Mouse (Mus musculus): ENCODE data around the gene Gadd45gip1. TPM values are rescaled to one million over a fixed set of nuclear protein-coding genes. Genes with fewer than 3 reads are reported as not detected.
A peak's percentile ranks its signal among the peaks of the same experiment; 100 is the strongest.

The Gadd45gip1 gene
- polyA plus RNA-seq, 1 experiment from 2014 or later, result 49.9 TPM

DNA sequence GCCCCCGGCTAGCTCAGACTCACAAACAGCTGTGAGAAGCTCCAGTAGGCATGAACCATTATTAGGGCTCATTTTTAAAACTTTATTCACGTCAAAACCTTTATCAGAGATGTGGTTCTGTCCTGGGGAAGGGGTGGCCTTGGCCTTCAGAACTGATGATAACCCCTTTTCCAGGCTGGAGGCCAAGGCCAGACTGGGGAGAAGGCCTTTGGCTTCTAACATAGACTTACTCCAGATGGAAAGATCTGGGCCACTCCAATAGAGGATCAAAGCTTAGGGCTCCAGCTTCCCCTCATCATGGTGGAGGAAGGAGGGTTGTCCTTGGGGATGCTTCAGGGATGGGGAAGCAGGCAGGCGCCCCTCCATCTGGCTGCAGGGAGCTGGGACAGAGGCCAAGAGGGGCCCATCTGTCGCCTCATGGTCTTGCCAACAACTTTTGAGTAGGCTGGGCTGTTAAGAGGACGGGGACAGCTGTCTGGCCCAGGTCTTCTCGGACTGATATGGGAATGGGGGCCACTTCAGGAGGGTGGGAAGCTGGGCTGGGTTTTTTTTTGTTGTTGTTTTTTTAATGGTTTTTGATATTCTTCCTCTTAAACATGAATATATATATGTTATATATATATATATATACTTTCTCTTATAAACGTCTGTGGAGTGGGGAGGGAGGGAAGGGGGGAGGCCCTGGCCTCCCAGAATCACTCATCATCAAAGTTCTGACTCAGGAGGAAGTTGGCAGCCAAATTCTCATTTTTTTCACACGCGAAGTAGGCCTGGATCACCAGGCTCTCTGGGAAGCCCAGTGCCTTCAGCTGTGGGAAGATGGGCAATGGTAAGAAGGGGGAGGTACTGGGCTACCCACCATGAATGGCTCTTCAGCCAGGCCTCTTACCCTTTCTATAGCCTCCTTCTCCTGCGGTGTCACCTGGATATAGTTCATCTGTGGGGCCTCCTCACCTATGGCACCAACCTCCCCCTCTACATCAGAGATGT lies 3.8 kb downstream of the Gadd45gip1 start:
- Histone ChIP-seq H3K27me3 (ENCODE audit: control insufficient read depth, insufficient read depth, low read length) (no peaks in the 10 kb centered on the region), H3K4me2 (ENCODE audit: low read length) (no peak overlapping the region), H3K9me3 (ENCODE audit: control insufficient read depth, low read length) (no peaks in the 10 kb centered on the region), H3K4me3 (ENCODE audit: control insufficient read depth in 1 of 2, insufficient read depth in 1 of 2, low read depth in 1 of 2, low read length in 2 of 2) (no peak overlapping the region), H3K9ac (ENCODE audit: low read length) (no peak overlapping the region; the same call in 1 of the 2 replicates), H3K27ac (replicated peaks in 1 of 2; ENCODE audit: control insufficient read depth in 1 of 2, insufficient read depth in 1 of 2, low read depth in 2 of 2, low read length in 2 of 2) (peak overlapping the region; percentile 11 to 24; a peak in 1 of 4 replicates), H3K36me3 (ENCODE audit: control insufficient read depth, insufficient read depth, low read length) (peaks cover 57% of the 10 kb centered on the region), H3K4me1 (ENCODE audit: control insufficient read depth in 2 of 2, insufficient read depth in 2 of 2, low read length in 2 of 2) (peaks cover 10 to 29% of the 10 kb centered on the region in 2 experiments)
- 57% methylated on average over 10 of the region's 10 CpGs for WGBS
- peak; percentile 27; the same call in 1 of the 2 replicates for ATAC-seq (ENCODE audit: insufficient number of reproducible peaks, insufficient read depth, low FRiP score, low read depth)

DNA sequence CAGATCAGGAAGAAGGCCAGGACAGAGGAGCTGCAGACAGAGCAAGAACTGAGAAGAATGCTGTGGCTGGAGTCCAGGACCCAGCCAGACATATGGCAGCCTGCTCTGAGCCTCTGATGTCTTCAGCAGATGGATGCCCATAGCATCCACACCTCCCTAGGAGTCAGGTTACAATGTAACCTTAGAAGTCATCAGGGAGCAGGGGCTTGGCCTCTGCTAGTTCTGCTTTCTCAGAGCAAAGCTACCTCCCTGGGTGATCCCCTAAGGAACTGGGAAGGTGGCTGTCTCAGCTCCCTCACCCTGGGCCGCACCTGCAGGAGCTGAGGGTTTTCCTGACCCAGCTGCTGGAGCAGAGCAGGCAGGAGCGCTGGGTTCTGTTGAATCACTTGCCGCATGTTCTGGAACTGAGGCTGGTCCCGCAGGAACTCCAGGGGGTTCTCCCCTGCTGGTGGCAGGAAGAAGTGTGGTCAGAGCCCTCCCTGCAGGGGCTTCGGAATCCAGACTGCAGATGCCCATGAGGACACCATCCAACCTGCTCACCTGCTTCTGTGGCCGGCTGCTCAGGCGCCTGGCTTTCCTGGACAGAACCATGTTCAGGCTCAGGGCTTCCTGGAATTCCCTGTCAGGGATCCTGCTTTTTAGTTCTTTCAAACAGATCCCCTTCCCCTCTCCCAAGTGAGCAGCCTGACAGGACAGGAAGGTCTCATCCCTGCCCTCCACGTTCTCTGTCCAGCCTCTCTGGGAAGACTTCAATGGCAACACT lies 6.0 kb downstream of the Gadd45gip1 start:
- H3K4me1 ChIP-seq (ENCODE audit: control insufficient read depth in 2 of 2, insufficient read depth in 2 of 2, low read length in 2 of 2), result peaks cover 10 to 29% of the 10 kb centered on the region in 2 experiments
- H3K27me3 ChIP-seq (ENCODE audit: control insufficient read depth, insufficient read depth, low read length), result no peaks in the 10 kb centered on the region
- H3K4me3 ChIP-seq (ENCODE audit: control insufficient read depth in 1 of 2, insufficient read depth in 1 of 2, low read depth in 1 of 2, low read length in 2 of 2), result no peak overlapping the region
- H3K4me2 ChIP-seq (ENCODE audit: low read length), result no peak overlapping the region
- peaks cover 71% of the 10 kb centered on the region for H3K36me3 ChIP-seq (ENCODE audit: control insufficient read depth, insufficient read depth, low read length)
- H3K9ac ChIP-seq (ENCODE audit: low read length), result no peak overlapping the region
- WGBS, result 60% methylated on average over 8 of the region's 8 CpGs
- H3K9me3 ChIP-seq (ENCODE audit: control insufficient read depth, low read length), result no peaks in the 10 kb centered on the region
- H3K27ac ChIP-seq (replicated peaks in 1 of 2; ENCODE audit: control insufficient read depth in 1 of 2, insufficient read depth in 1 of 2, low read depth in 2 of 2, low read length in 2 of 2), result no peak overlapping the region
- ATAC-seq (ENCODE audit: insufficient number of reproducible peaks, insufficient read depth, low FRiP score, low read depth), result no peak

DNA sequence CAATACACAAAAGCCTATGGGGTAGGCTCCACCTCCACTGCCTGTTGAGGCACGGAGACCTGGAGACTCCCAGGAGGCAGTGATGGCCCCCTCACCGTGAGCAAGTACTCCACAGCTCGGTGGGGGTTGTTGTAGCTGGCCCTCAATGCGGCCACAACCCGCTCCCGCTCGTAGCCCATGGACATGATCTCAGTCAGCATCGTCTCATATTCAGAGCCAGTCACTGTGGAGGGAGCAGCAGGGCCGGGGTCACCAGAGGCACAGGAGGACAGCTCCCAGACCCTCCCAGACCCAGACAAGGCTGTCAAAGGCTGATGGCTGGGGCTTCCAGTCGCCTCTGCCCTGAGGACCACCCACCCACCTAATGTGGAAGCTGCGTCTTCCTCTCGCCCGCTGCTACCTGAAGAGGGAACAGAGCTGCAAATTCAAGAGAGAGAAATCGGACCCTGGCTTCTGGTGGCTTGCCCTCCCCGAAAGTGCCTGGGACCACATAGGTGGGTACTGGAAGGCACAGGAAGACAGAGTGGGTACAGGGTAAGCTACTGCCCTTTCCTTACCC lies 6.7 kb downstream of the Gadd45gip1 start:
- Histone ChIP-seq H3K4me3 (ENCODE audit: control insufficient read depth in 1 of 2, insufficient read depth in 1 of 2, low read depth in 1 of 2, low read length in 2 of 2) (no peak overlapping the region), H3K27me3 (ENCODE audit: control insufficient read depth, insufficient read depth, low read length) (no peaks in the 10 kb centered on the region), H3K9ac (ENCODE audit: low read length) (no peak overlapping the region), H3K36me3 (ENCODE audit: control insufficient read depth, insufficient read depth, low read length) (peaks cover 78% of the 10 kb centered on the region), H3K27ac (replicated peaks in 1 of 2; ENCODE audit: control insufficient read depth in 1 of 2, insufficient read depth in 1 of 2, low read depth in 2 of 2, low read length in 2 of 2) (no peak overlapping the region), H3K4me1 (ENCODE audit: control insufficient read depth in 2 of 2, insufficient read depth in 2 of 2, low read length in 2 of 2) (peaks cover 10 to 25% of the 10 kb centered on the region in 2 experiments), H3K9me3 (ENCODE audit: control insufficient read depth, low read length) (no peaks in the 10 kb centered on the region), H3K4me2 (ENCODE audit: low read length) (no peak overlapping the region)
- no peak for ATAC-seq (ENCODE audit: insufficient number of reproducible peaks, insufficient read depth, low FRiP score, low read depth)
- 84% methylated on average over 15 of the region's 15 CpGs for WGBS

DNA sequence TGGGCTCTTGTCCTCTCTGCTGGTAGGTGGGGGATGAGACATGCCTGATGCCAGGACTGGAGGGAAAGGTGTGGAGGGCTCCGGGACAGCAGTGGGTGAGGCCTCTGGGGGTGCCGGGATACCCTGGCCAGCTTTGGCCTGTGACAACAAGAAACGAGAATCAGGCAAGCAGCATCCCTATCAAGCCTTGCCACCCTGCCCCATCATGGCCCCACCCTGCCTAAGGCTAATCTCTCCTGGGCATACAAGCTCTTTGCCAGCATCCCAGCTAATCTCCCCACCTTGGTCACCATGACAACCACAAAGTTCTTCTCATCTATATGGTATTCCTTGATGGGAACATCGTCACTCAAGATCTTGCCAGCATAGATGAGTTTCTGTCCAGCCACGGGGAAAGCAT lies 7.2 kb downstream of the Gadd45gip1 start:
- 86% methylated on average over 5 of the region's 5 CpGs for WGBS
- no peak overlapping the region for H3K4me3 ChIP-seq (ENCODE audit: control insufficient read depth in 1 of 2, insufficient read depth in 1 of 2, low read depth in 1 of 2, low read length in 2 of 2)
- H3K4me1 ChIP-seq (ENCODE audit: control insufficient read depth in 2 of 2, insufficient read depth in 2 of 2, low read length in 2 of 2), result peaks cover 10 to 28% of the 10 kb centered on the region in 2 experiments
- H3K9ac ChIP-seq (ENCODE audit: low read length), result no peak overlapping the region
- no peak overlapping the region for H3K4me2 ChIP-seq (ENCODE audit: low read length)
- H3K36me3 ChIP-seq (ENCODE audit: control insufficient read depth, insufficient read depth, low read length), result peaks cover 83% of the 10 kb centered on the region
- no peaks in the 10 kb centered on the region for H3K9me3 ChIP-seq (ENCODE audit: control insufficient read depth, low read length)
- no peak for ATAC-seq (ENCODE audit: insufficient number of reproducible peaks, insufficient read depth, low FRiP score, low read depth)
- no peaks in the 10 kb centered on the region for H3K27me3 ChIP-seq (ENCODE audit: control insufficient read depth, insufficient read depth, low read length)
- no peak overlapping the region for H3K27ac ChIP-seq (replicated peaks in 1 of 2; ENCODE audit: control insufficient read depth in 1 of 2, insufficient read depth in 1 of 2, low read depth in 2 of 2, low read length in 2 of 2)

DNA sequence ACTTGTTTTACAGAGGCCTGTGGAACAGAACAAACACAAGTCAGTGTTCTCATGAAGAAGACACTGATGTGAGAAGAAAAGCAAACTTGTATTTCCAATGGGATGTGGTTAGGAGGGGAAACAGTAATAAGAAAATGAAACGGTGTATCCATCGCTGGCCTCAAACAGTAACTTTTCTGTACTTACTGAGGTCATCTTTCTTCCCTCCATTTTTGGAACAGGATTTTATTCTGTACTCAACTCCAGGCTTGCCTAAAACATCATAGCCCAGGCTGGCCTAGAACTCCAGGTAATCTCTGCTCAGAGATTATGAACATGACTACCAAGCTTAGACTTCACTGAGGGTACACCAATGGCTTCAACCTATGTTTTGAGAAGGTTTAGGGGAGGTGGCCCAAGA lies 8.1 kb downstream of the Gadd45gip1 start:
- peaks cover 83% of the 10 kb centered on the region for H3K36me3 ChIP-seq (ENCODE audit: control insufficient read depth, insufficient read depth, low read length)
- H3K9ac ChIP-seq (ENCODE audit: low read length), result peak overlapping the region; percentile 86
- H3K4me2 ChIP-seq (ENCODE audit: low read length), result peak overlapping the region; percentile 72
- no peak for ATAC-seq (ENCODE audit: insufficient number of reproducible peaks, insufficient read depth, low FRiP score, low read depth)
- peaks cover 11 to 34% of the 10 kb centered on the region in 2 experiments for H3K4me1 ChIP-seq (ENCODE audit: control insufficient read depth in 2 of 2, insufficient read depth in 2 of 2, low read length in 2 of 2)
- H3K27ac ChIP-seq (replicated peaks in 1 of 2; ENCODE audit: control insufficient read depth in 1 of 2, insufficient read depth in 1 of 2, low read depth in 2 of 2, low read length in 2 of 2), result peak overlapping the region in 1 of 2 experiments; percentile 85; a peak in 1 of 4 replicates
- H3K4me3 ChIP-seq (ENCODE audit: control insufficient read depth in 1 of 2, insufficient read depth in 1 of 2, low read depth in 1 of 2, low read length in 2 of 2), result peak overlapping the region in 1 of 2 experiments; percentile 77; a peak in 3 of 4 replicates
- no peaks in the 10 kb centered on the region for H3K27me3 ChIP-seq (ENCODE audit: control insufficient read depth, insufficient read depth, low read length)
- 92% methylated on average over 2 of the region's 2 CpGs for WGBS
- H3K9me3 ChIP-seq (ENCODE audit: control insufficient read depth, low read length), result no peaks in the 10 kb centered on the region

DNA sequence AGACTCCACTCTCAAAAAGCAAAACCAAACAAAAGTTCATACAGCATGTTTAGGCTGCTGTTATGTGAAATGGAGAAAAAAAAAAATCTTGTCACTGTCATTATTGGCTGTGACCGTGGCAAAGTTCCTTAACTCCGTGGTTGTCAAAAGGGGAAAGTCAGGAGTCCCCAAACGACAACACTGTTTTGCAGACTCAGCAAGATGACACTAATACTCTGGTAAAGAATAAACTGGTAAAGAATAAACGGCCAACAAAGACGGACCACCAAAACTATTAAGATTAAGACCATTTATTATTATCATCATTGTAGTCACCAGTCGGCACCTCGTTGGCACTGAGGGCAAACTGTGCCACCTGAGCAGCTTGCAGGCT lies 8.5 kb downstream of the Gadd45gip1 start:
- Histone ChIP-seq H3K4me2 (ENCODE audit: low read length) (peak overlapping the region; percentile 72), H3K27ac (replicated peaks in 1 of 2; ENCODE audit: control insufficient read depth in 1 of 2, insufficient read depth in 1 of 2, low read depth in 2 of 2, low read length in 2 of 2) (peak overlapping the region; percentile 67 to 85), H3K36me3 (ENCODE audit: control insufficient read depth, insufficient read depth, low read length) (peaks cover 83% of the 10 kb centered on the region), H3K4me3 (ENCODE audit: control insufficient read depth in 1 of 2, insufficient read depth in 1 of 2, low read depth in 1 of 2, low read length in 2 of 2) (peak overlapping the region; percentile 77 to 91), H3K9me3 (ENCODE audit: control insufficient read depth, low read length) (no peaks in the 10 kb centered on the region), H3K9ac (ENCODE audit: low read length) (peak overlapping the region; percentile 86), H3K4me1 (ENCODE audit: control insufficient read depth in 2 of 2, insufficient read depth in 2 of 2, low read length in 2 of 2) (peaks cover 13 to 34% of the 10 kb centered on the region in 2 experiments), H3K27me3 (ENCODE audit: control insufficient read depth, insufficient read depth, low read length) (no peaks in the 10 kb centered on the region)
- 2% methylated on average over 7 of the region's 7 CpGs for WGBS
- no peak for ATAC-seq (ENCODE audit: insufficient number of reproducible peaks, insufficient read depth, low FRiP score, low read depth)

Measured in heart, embryonic 14.5 days (tissue).